Mouse (Mus musculus): ENCODE measurements around the gene Kdelr2. TPM values are rescaled to one million over a fixed set of nuclear protein-coding genes. Genes with fewer than 3 reads are reported as not detected.

Gene Kdelr2
- polyA plus RNA-seq (2016; fragmentation: Nextera tagmentation; extraction: Ambion mirVana): 210 and 236 TPM in 2 replicates

GRCm38 (mm10) chr5:143403221-143404147 lies at the start of gene Kdelr2:
Gene Kdelr2, plus strand, starts transcription at chr5:143403838.
- WGBS: 1% methylated on average over 70 of the region's 72 CpGs
- H3K4me3 ChIP-seq: peak within 1 kb of the TSS; percentile 94
- no peaks in the 10 kb centered on the region for H3K27me3 ChIP-seq
- peak; percentile 93 for ATAC-seq (ENCODE audit: low FRiP score)
- H3K4me1 ChIP-seq: peaks cover 27% of the 10 kb centered on the region
- peak within 1 kb of the TSS; percentile 93 for H3K9ac ChIP-seq
- H3K9me3 ChIP-seq (replicated peaks): no peaks in the 10 kb centered on the region
- peaks cover 10% of the 10 kb centered on the region for H3K36me3 ChIP-seq
- H3K4me2 ChIP-seq (replicated peaks): peak within 1 kb of the TSS; percentile 89
- peak within 1 kb of the TSS; percentile 85 for H3K27ac ChIP-seq

DNA sequence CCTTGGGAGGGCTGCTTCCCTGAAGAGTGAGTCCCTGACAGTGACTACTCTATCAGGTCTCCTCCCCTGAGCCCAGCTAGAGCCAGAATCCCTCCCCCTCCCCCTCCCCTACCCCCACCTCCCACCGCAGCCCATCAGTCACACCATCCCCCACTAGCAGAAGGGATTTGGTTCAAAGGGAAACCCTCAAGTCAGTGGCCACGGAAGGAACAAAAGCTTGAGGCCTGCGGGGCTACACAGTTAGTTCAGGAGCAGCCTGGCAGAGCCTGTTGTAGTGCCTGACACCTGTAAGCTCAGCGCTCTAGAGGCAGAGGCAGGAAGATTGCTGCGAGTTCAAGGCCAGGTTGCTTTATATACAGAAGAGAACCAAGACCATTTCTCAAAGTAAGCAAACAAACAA lies 47.6 kb upstream of the Kdelr2 start:
- Histone ChIP-seq H3K4me3 (no peak overlapping the region), H3K36me3 (no peaks in the 10 kb centered on the region), H3K4me1 (peaks cover 8% of the 10 kb centered on the region), H3K4me2 (replicated peaks) (no peak overlapping the region), H3K9ac (no peak overlapping the region), H3K27ac (no peak overlapping the region), H3K27me3 (peaks cover 25% of the 10 kb centered on the region), H3K9me3 (replicated peaks) (no peaks in the 10 kb centered on the region; the same call in 1 of the 2 replicates)
- ATAC-seq (ENCODE audit: low FRiP score): no peak
- 34% methylated on average over 5 of the region's 5 CpGs for WGBS

- H3K4me2 ChIP-seq (replicated peaks): peak within 1 kb of the TSS; percentile 46
- no peak for ATAC-seq (ENCODE audit: low FRiP score)
- peaks cover 25% of the 10 kb centered on the region for H3K27me3 ChIP-seq
- no peaks in the 10 kb centered on the region for H3K36me3 ChIP-seq
- no peaks in the 10 kb centered on the region; the same call in 1 of the 2 replicates for H3K9me3 ChIP-seq (replicated peaks)
- H3K9ac ChIP-seq: peak within 1 kb of the TSS; percentile 33
- peak within 1 kb of the TSS; percentile 19 for H3K4me3 ChIP-seq
- H3K4me1 ChIP-seq: peaks cover 8% of the 10 kb centered on the region
- WGBS: 12% methylated on average over 17 of the region's 17 CpGs
- no peak within 1 kb of the TSS for H3K27ac ChIP-seq
Observed at GRCm38 (mm10) chr5:143356686-143357388, 46.8 kb upstream of the Kdelr2 start, which contains the start of gene Grid2ip. Gene Grid2ip, plus strand, starts transcription at chr5:143357338.

DNA sequence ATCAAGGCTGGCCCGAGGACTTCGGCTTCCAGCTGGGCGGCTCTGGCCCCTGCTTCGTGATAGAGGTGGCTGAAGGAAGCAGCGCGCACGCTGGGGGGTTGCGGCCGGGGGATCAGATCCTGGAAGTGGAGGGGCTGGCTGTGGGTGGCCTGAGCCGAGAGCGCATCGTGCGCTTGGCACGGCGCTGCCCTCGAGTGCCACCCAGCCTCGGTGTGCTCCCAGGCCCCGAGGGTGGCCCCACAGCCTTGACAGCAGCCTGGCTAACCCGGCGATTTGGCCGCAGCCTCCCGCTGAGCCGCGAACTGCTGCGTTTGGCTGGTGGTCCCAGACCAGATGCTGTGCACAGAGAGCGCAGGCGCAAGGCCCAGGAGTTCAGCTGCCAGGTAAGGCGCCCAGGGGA lies 46.1 kb upstream of the Kdelr2 start:
- Histone ChIP-seq H3K4me2 (replicated peaks) (peak overlapping the region; percentile 46), H3K27me3 (peaks cover 28% of the 10 kb centered on the region), H3K27ac (no peak overlapping the region)

DNA sequence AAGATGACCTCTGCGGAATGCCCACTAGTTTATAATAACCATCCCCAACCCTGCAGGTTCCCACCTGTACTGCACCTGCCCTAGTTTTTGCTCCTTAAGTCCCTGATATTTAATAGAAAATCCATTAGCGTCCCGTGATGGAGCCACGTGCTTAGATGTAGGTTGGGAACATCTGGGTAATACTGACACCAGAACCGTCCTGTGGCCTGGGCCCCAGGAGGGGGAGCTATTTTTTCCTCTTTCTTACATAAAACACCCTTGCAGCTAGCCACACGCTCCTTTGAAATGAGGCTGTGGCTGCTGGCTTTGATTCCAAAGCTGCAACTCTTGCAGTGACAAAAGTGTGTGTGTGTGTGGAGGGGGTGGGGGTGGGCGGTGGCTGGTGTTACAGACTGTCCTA lies 44.4 kb upstream of the Kdelr2 start:
- 29% methylated on average over 7 of the region's 7 CpGs for WGBS
- no peak overlapping the region for H3K4me2 ChIP-seq (replicated peaks)
- no peaks in the 10 kb centered on the region for H3K9me3 ChIP-seq (replicated peaks)
- H3K27ac ChIP-seq: no peak overlapping the region
- no peak overlapping the region for H3K9ac ChIP-seq
- H3K27me3 ChIP-seq: peaks cover 39% of the 10 kb centered on the region
- H3K36me3 ChIP-seq: no peaks in the 10 kb centered on the region
- no peak for ATAC-seq (ENCODE audit: low FRiP score)
- no peak overlapping the region for H3K4me3 ChIP-seq
- peaks cover 17% of the 10 kb centered on the region for H3K4me1 ChIP-seq

More for the DNA sequence above, 46.1 kb upstream of the Kdelr2 start:
- peaks cover 8% of the 10 kb centered on the region for H3K4me1 ChIP-seq
- peak overlapping the region; percentile 19 for H3K4me3 ChIP-seq
- 4% methylated on average over 27 of the region's 28 CpGs for WGBS
- H3K9ac ChIP-seq: peak overlapping the region; percentile 33
- no peak for ATAC-seq (ENCODE audit: low FRiP score)
- no peaks in the 10 kb centered on the region for H3K36me3 ChIP-seq
- no peaks in the 10 kb centered on the region; the same call in 1 of the 2 replicates for H3K9me3 ChIP-seq (replicated peaks)

DNA sequence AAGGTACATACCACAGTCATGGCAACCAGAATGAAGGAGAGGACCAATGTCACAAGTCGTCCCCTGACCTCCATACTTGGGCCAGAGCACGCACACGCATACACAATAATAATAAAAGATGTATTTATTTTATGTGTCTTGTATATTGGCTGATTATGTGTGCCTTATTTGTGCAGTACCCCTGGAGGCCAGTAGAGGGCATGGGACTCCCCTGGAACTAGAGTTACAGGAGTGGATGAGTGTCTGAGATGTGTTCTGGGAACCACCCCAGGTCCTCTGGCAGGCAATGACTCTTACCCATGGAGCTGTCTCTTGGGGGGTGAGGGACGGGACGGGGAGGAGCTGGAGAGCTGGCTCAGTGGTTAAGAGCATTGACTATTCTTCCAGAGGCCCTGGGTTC lies 43.6 kb upstream of the Kdelr2 start:
- Histone ChIP-seq H3K4me2 (replicated peaks) (no peak overlapping the region), H3K27me3 (peaks cover 46% of the 10 kb centered on the region), H3K36me3 (no peaks in the 10 kb centered on the region), H3K9ac (no peak overlapping the region), H3K4me3 (no peak overlapping the region), H3K4me1 (peaks cover 23% of the 10 kb centered on the region), H3K27ac (no peak overlapping the region), H3K9me3 (replicated peaks) (no peaks in the 10 kb centered on the region)
- 60% methylated on average over 5 of the region's 5 CpGs for WGBS
- ATAC-seq (ENCODE audit: low FRiP score): no peak

- H3K27me3 ChIP-seq: peaks cover 57% of the 10 kb centered on the region
- no peak for ATAC-seq (ENCODE audit: low FRiP score)
Observed at GRCm38 (mm10) chr5:143361428-143361827, 42.2 kb upstream of the Kdelr2 start.

DNA sequence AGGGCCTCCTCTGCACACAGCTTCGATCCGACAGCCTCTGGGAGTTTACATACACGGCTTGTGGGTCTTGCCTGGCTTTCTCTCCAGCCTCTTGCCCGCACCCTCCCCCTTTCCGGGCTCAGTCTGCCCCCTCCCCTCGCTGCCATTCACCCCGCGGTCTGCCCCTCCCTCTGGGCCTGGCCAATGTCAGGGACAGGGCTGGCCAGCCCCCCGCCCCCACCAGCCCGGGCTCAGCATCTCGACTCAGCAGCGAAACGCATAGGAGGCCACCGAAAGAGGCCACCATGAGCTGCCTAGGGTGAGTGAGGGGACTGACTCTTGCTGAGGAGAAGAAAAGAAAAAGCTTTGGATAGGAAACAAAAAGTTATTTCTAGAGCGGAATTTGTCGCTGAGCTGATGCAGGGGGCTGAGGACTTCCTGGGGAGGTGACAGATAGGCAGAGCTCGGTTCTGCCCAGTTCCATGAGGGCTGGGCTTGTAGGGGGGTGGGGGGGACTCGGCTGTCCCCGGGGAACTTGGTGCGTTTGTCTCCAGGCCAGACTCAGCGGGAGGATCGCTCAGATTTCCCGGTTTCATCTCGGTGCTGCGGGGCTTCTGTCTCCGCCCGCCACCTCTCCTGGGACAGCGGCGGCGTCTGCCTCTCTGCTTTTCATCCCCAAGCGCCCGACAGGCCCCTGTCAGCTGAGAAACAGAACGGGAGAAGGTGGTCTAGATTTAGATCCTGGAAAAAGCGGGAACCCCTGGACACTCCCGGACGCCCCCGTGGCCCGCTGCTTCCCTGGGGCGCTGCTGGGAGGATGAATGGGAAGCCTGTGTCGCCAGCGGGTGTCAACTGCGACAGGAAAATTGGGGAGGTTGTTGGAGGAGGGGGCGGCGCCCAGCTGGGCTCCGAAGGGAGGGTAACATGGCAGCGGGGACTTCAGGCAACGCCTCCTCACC lies 39.7 kb upstream of the Kdelr2 start:
- no peaks in the 10 kb centered on the region for H3K9me3 ChIP-seq (replicated peaks)
- H3K4me2 ChIP-seq (replicated peaks): peak overlapping the region; percentile 91
- ATAC-seq (ENCODE audit: low FRiP score): peak; percentile 74
- WGBS: under 1% methylated on average over 47 of the region's 47 CpGs
- peak overlapping the region; percentile 46 for H3K4me3 ChIP-seq
- H3K36me3 ChIP-seq: no peaks in the 10 kb centered on the region
- H3K9ac ChIP-seq: peak overlapping the region; percentile 68
- H3K27ac ChIP-seq: no peak overlapping the region
- peaks cover 55% of the 10 kb centered on the region for H3K27me3 ChIP-seq
- H3K4me1 ChIP-seq: peaks cover 15% of the 10 kb centered on the region

More at GRCm38 (mm10) chr5:143361428-143361827, 42.2 kb upstream of the Kdelr2 start:
- H3K36me3 ChIP-seq: no peaks in the 10 kb centered on the region
- 68% methylated on average over 7 of the region's 7 CpGs for WGBS
- no peak overlapping the region for H3K4me3 ChIP-seq
- no peak overlapping the region for H3K9ac ChIP-seq
- peaks cover 23% of the 10 kb centered on the region for H3K4me1 ChIP-seq
- H3K4me2 ChIP-seq (replicated peaks): no peak overlapping the region
- H3K27ac ChIP-seq: no peak overlapping the region
- no peaks in the 10 kb centered on the region for H3K9me3 ChIP-seq (replicated peaks)

DNA sequence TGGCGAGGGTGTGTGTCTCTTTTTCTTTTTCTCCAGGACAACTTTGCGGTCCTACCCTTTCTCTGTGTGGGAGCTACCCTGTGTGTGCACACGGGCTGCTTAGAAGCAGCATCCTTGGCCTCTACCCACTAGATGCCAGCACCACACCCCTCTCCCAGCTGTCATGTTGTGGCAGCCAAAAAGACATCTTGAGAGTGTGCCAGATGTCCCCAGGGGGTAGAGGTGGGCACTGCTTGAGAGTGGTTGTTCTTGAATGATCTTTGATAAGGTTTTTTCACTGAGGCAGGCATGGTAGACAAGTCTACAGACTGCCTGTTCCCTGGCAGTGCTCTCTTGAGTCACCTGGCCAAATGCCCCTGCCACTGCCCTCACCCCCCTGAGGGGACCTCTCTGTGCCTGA lies 35.7 kb upstream of the Kdelr2 start:
- H3K4me1 ChIP-seq: peaks cover 24% of the 10 kb centered on the region
- no peak for ATAC-seq (ENCODE audit: low FRiP score)
- peaks cover 87% of the 10 kb centered on the region for H3K27me3 ChIP-seq
- 83% methylated on average over 3 of the region's 3 CpGs for WGBS
- H3K4me2 ChIP-seq (replicated peaks): no peak overlapping the region
- no peak overlapping the region for H3K4me3 ChIP-seq
- H3K9ac ChIP-seq: no peak overlapping the region
- no peaks in the 10 kb centered on the region for H3K36me3 ChIP-seq
- no peaks in the 10 kb centered on the region for H3K9me3 ChIP-seq (replicated peaks)
- no peak overlapping the region for H3K27ac ChIP-seq

- Histone ChIP-seq H3K9ac (no peak overlapping the region), H3K4me1 (peaks cover 13% of the 10 kb centered on the region), H3K4me3 (peak overlapping the region; percentile 28), H3K9me3 (replicated peaks) (no peaks in the 10 kb centered on the region), H3K27ac (no peak overlapping the region), H3K4me2 (replicated peaks) (peak overlapping the region; percentile 46), H3K27me3 (peaks cover 94% of the 10 kb centered on the region), H3K36me3 (no peaks in the 10 kb centered on the region)
- 1% methylated on average over 35 of the region's 36 CpGs for WGBS
- no peak for ATAC-seq (ENCODE audit: low FRiP score)
Observed at GRCm38 (mm10) chr5:143369611-143370255, 33.9 kb upstream of the Kdelr2 start.
